Mouse (Mus musculus) naive thymus-derived CD4-positive, alpha-beta T cell, adult 2 months (primary cell): ENCODE results near the gene Atp13a5.

Experiments used
- DNase-seq: peaks from one replicate; pipeline ENCODE4 v3.0.0-alpha.2; 2011; ENCODE audit warnings: low read depth

The Atp13a5 gene

GRCm38 (mm10) chr16:29378458-29378857 is at the start of gene Atp13a5:
Gene Atp13a5, minus strand, starts transcription at chr16:29378732.
- DNase-seq, result no peak

- DNase-seq, result no peak
Observed at GRCm38 (mm10) chr16:29414822-29415221, 36.3 kb upstream of the Atp13a5 start.

GRCm38 (mm10) chr16:29407319-29407718 is 28.8 kb upstream of the Atp13a5 start:
- DNase-seq, result no peak

GRCm38 (mm10) chr16:29399079-29399478 is 20.5 kb upstream of the Atp13a5 start:
- no peak for DNase-seq

- no peak for DNase-seq
Observed at GRCm38 (mm10) chr16:29384781-29385180, 6.2 kb upstream of the Atp13a5 start.

- DNase-seq, result no peak
Observed at GRCm38 (mm10) chr16:29374636-29375035, 3.9 kb downstream of the Atp13a5 start.

- DNase-seq, result no peak
Observed at GRCm38 (mm10) chr16:29331351-29332044, 47.0 kb downstream of the Atp13a5 start.

- DNase-seq, result no peak
Observed at GRCm38 (mm10) chr16:29330948-29331347, 47.6 kb downstream of the Atp13a5 start.

GRCm38 (mm10) chr16:29329213-29329612 is 49.3 kb downstream of the Atp13a5 start:
- no peak for DNase-seq

- no peak for DNase-seq
Observed at GRCm38 (mm10) chr16:29327910-29328309, 50.6 kb downstream of the Atp13a5 start.

- no peak for DNase-seq
Observed at GRCm38 (mm10) chr16:29325233-29325919, 53.2 kb downstream of the Atp13a5 start.

- DNase-seq, result no peak
Observed at GRCm38 (mm10) chr16:29320717-29321116, 57.8 kb downstream of the Atp13a5 start.

GRCm38 (mm10) chr16:29315391-29315790 is 63.1 kb downstream of the Atp13a5 start:
- DNase-seq, result no peak

- no peak for DNase-seq
Observed at GRCm38 (mm10) chr16:29314991-29315390, 63.5 kb downstream of the Atp13a5 start.

- no peak for DNase-seq
Observed at GRCm38 (mm10) chr16:29297555-29298021, 80.9 kb downstream of the Atp13a5 start.

GRCm38 (mm10) chr16:29280691-29281090 is 97.8 kb downstream of the Atp13a5 start:
- DNase-seq, result no peak

GRCm38 (mm10) chr16:29254325-29254724 is 124.2 kb downstream of the Atp13a5 start:
- no peak for DNase-seq

- DNase-seq, result no peak
Observed at GRCm38 (mm10) chr16:29235951-29236350, 142.6 kb downstream of the Atp13a5 start.

GRCm38 (mm10) chr16:29216395-29217295 is 161.9 kb downstream of the Atp13a5 start:
- DNase-seq, result no peak

GRCm38 (mm10) chr16:29209605-29210411 is 168.7 kb downstream of the Atp13a5 start, which contains the start of gene Hrasls:
Gene Hrasls, plus strand, starts transcription at chr16:29209695.
- DNase-seq, result no peak

- DNase-seq, result no peak
Observed at GRCm38 (mm10) chr16:29208841-29209240, 169.7 kb downstream of the Atp13a5 start.
